ENCODE assay signal across 8 mouse cellular contexts in the genomic region with DNA sequence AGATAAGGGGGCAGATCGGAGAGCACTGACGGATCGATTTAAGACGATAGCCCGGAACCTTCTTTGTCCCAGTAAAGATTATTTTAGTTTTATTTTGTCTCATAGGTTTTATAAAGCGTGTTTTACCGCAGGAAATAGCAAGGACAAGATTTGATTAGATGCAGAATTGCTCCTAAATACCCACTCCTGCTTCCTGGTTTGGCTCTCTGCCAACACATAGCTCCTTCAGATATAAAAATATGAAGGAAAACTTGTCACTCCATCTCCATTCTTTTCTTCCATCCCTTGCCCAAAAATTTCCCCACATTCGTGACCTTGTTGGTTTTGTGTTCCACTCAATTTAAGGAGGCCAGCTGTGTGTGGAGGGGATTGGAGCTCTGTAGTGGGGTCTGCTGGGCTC. TPM values are rescaled to one million over a fixed set of nuclear protein-coding genes. Genes with fewer than 3 reads are reported as not detected.
DNase-seq lines count a peak whose midpoint lies in the region; ATAC-seq and TF ChIP-seq lines count a peak whose summit lies in the region.

No protein-coding gene starts in this region.

- H3K79me2 ChIP-seq in MEL (ENCODE audit: control insufficient read depth, insufficient read depth, low read length, poor library complexity): no peaks in the 10 kb centered on the region; the same call in 1 of the 2 replicates

- TF ChIP-seq RAD21 in MEL (IDR thresholded peaks at IDR 0.05; ENCODE audit: low read depth, low read length): no peak

- 7% methylated on average over 8 of the region's 8 CpGs for WGBS in heart, embryonic 14.5 days
- 3% methylated on average over 8 of the region's 8 CpGs for WGBS in forebrain, embryonic 16.5 days
- WGBS in liver, postnatal 0 days (ENCODE audit: insufficient replicate concordance): 7% methylated on average over 8 of the region's 8 CpGs

- H3K9ac ChIP-seq in heart, embryonic 14.5 days (ENCODE audit: low read length): peak overlapping the region; percentile 55; the same call in 1 of the 2 replicates
- no peak overlapping the region; the same call in 1 of the 2 replicates for H3K9ac ChIP-seq in MEL (ENCODE audit: control insufficient read depth, low read depth, low read length, poor library complexity, severe bottlenecking)
- peak overlapping the region; percentile 74 for H3K9ac ChIP-seq in forebrain, embryonic 16.5 days (replicated peaks; ENCODE audit: low read depth, low read length)
- no peak overlapping the region for H3K9ac ChIP-seq in liver, postnatal 0 days (replicated peaks)

- peak overlapping the region; percentile 60 to 63; a peak in 3 of 4 replicates for H3K4me3 ChIP-seq in heart, embryonic 14.5 days (ENCODE audit: control insufficient read depth in 1 of 2, insufficient read depth in 1 of 2, low read depth in 1 of 2, low read length in 2 of 2)
- peak overlapping the region; percentile 67 to 76; a peak in 3 of 4 replicates for H3K4me3 ChIP-seq in MEL (ENCODE audit: control insufficient read depth in 1 of 2, insufficient read depth in 1 of 2, low read depth in 2 of 2, low read length in 2 of 2)
- H3K4me3 ChIP-seq in forebrain, embryonic 16.5 days (replicated peaks; ENCODE audit: low read length): peak overlapping the region; percentile 71
- peak overlapping the region; percentile 67 for H3K4me3 ChIP-seq in liver, postnatal 0 days (ENCODE audit: low read depth, low read length)

- no peak for TF ChIP-seq EP300 in MEL (IDR thresholded peaks at IDR 0.05; ENCODE audit: low read depth in 1 of 2, low read length in 2 of 2)
- no peak for TF ChIP-seq EP300 in liver, postnatal 0 days (IDR thresholded peaks at IDR 0.05; ENCODE audit: low read depth)

- no peak for TF ChIP-seq CTCF in MEL (IDR thresholded peaks at IDR 0.05 in 2 of 3, conservative IDR thresholded peaks at IDR 0.05 in 1 of 3; ENCODE audit: control insufficient read depth in 1 of 3, insufficient read depth in 1 of 3, low read depth in 2 of 3, low read length in 3 of 3, poor library complexity in 1 of 3, severe bottlenecking in 1 of 3)
- TF ChIP-seq CTCF in liver, postnatal 0 days (IDR thresholded peaks at IDR 0.05; ENCODE audit: low read depth): no peak

- peak overlapping the region; percentile 98 for H3K4me2 ChIP-seq in heart, embryonic 14.5 days (ENCODE audit: low read length)
- H3K4me2 ChIP-seq in forebrain, embryonic 16.5 days (ENCODE audit: low read length): peak overlapping the region; percentile 98
- peak overlapping the region; percentile 99 for H3K4me2 ChIP-seq in liver, postnatal 0 days (ENCODE audit: low read depth, low read length)

- ATAC-seq in heart, embryonic 14.5 days (ENCODE audit: insufficient number of reproducible peaks, insufficient read depth, low FRiP score, low read depth): no peak
- no peak for ATAC-seq in forebrain, embryonic 16.5 days
- no peak for ATAC-seq in liver, postnatal 0 days

- no peaks in the 10 kb centered on the region for H3K9me3 ChIP-seq in heart, embryonic 14.5 days (ENCODE audit: control insufficient read depth, low read length)
- H3K9me3 ChIP-seq in MEL (replicated peaks; ENCODE audit: insufficient read depth, low read length): no peaks in the 10 kb centered on the region
- H3K9me3 ChIP-seq in forebrain, embryonic 16.5 days (ENCODE audit: control insufficient read depth, low read length): no peaks in the 10 kb centered on the region
- no peaks in the 10 kb centered on the region for H3K9me3 ChIP-seq in liver, postnatal 0 days (ENCODE audit: low read length)

- no peak overlapping the region for H3K27ac ChIP-seq in heart, embryonic 14.5 days (replicated peaks in 1 of 2; ENCODE audit: control insufficient read depth in 1 of 2, insufficient read depth in 1 of 2, low read depth in 2 of 2, low read length in 2 of 2)
- no peak overlapping the region for H3K27ac ChIP-seq in MEL (ENCODE audit: control insufficient read depth, low read depth, low read length)
- no peak overlapping the region for H3K27ac ChIP-seq in forebrain, embryonic 16.5 days (ENCODE audit: low read length)
- H3K27ac ChIP-seq in liver, postnatal 0 days (ENCODE audit: low read depth): no peak overlapping the region

- DNase-seq in heart, postnatal 4 days: no peak
- no peak for DNase-seq in MEL (ENCODE audit: low read depth, low spot score)
- DNase-seq in liver, postnatal 0 days: no peak
- DNase-seq in thymus, postnatal 25 days: no peak
- DNase-seq in urinary bladder, postnatal 36 days (ENCODE audit: low spot score in 2 of 2): no peak
- no peak for DNase-seq in frontal cortex, postnatal 10 days (ENCODE audit: low spot score in 2 of 2)

- TF ChIP-seq POLR2A in MEL (IDR thresholded peaks at IDR 0.05; ENCODE audit: control insufficient read depth in 1 of 2, insufficient read depth in 1 of 2, low read depth in 1 of 2, low read length in 2 of 2, poor library complexity in 1 of 2): no peak

- no peaks in the 10 kb centered on the region for H3K36me3 ChIP-seq in heart, embryonic 14.5 days (ENCODE audit: control insufficient read depth, insufficient read depth, low read length)
- peaks cover 0 to 2% of the 10 kb centered on the region in 2 experiments; a peak in 1 of 4 replicates for H3K36me3 ChIP-seq in MEL (ENCODE audit: control insufficient read depth in 1 of 2, insufficient read depth in 2 of 2, low read length in 2 of 2)
- no peaks in the 10 kb centered on the region for H3K36me3 ChIP-seq in forebrain, embryonic 16.5 days (ENCODE audit: control insufficient read depth, insufficient read depth)
- H3K36me3 ChIP-seq in liver, postnatal 0 days (replicated peaks; ENCODE audit: insufficient read depth, low read length): no peaks in the 10 kb centered on the region

- peaks cover 10% of the 10 kb centered on the region for H3K27me3 ChIP-seq in heart, embryonic 14.5 days (ENCODE audit: control insufficient read depth, insufficient read depth, low read length)
- H3K27me3 ChIP-seq in MEL (ENCODE audit: control insufficient read depth in 1 of 2, insufficient read depth in 2 of 2, low read length in 2 of 2): peaks cover 4 to 6% of the 10 kb centered on the region in 2 experiments; a peak in 3 of 4 replicates
- no peaks in the 10 kb centered on the region for H3K27me3 ChIP-seq in forebrain, embryonic 16.5 days (replicated peaks; ENCODE audit: control insufficient read depth, insufficient read depth, low read length)
- H3K27me3 ChIP-seq in liver, postnatal 0 days (ENCODE audit: insufficient read depth, low read length): peaks cover 22% of the 10 kb centered on the region

- peaks cover 0 to 8% of the 10 kb centered on the region in 2 experiments; a peak in 3 of 4 replicates for H3K4me1 ChIP-seq in heart, embryonic 14.5 days (ENCODE audit: control insufficient read depth in 2 of 2, insufficient read depth in 2 of 2, low read length in 2 of 2)
- H3K4me1 ChIP-seq in MEL (ENCODE audit: control insufficient read depth in 1 of 2, insufficient read depth in 2 of 2, low read length in 2 of 2): peaks cover 0 to 12% of the 10 kb centered on the region in 2 experiments; a peak in 2 of 4 replicates
- peaks cover 18% of the 10 kb centered on the region for H3K4me1 ChIP-seq in forebrain, embryonic 16.5 days (replicated peaks; ENCODE audit: control insufficient read depth, insufficient read depth, low read length)
- peaks cover 8% of the 10 kb centered on the region for H3K4me1 ChIP-seq in liver, postnatal 0 days (ENCODE audit: insufficient read depth)

TF ChIP-seq in MEL, 35 proteins besides CTCF, POLR2A, EP300 and RAD21:
- TF ChIP-seq ZC3H11A (IDR thresholded peaks at IDR 0.05; ENCODE audit: low read depth, low read length) (no peak), ELF1 (IDR thresholded peaks at IDR 0.05; ENCODE audit: low read depth, low read length) (no peak), POLR2AphosphoS5 (IDR thresholded peaks at IDR 0.05; ENCODE audit: borderline replicate concordance, low read depth, low read length) (no peak), RCOR1 (IDR thresholded peaks at IDR 0.05; ENCODE audit: low read depth, low read length) (no peak), E2F4 (IDR thresholded peaks at IDR 0.05; ENCODE audit: borderline replicate concordance, low read depth, low read length) (no peak), BHLHE40 (IDR thresholded peaks at IDR 0.05; ENCODE audit: borderline replicate concordance, low read depth, low read length) (no peak), NELFE (IDR thresholded peaks at IDR 0.05; ENCODE audit: low read depth, low read length) (no peak), GATA1 (IDR thresholded peaks at IDR 0.05; ENCODE audit: low read depth, low read length) (no peak), POLR2AphosphoS2 (IDR thresholded peaks at IDR 0.05; ENCODE audit: low read length) (no peak), ZNF384 (IDR thresholded peaks at IDR 0.05; ENCODE audit: low read depth, low read length) (no peak), ZKSCAN1 (IDR thresholded peaks at IDR 0.05; ENCODE audit: low read depth, low read length) (no peak), HCFC1 (IDR thresholded peaks at IDR 0.05; ENCODE audit: low read depth, low read length) (no peak), CHD2 (IDR thresholded peaks at IDR 0.05; ENCODE audit: low read length) (no peak), SIN3A (IDR thresholded peaks at IDR 0.05; ENCODE audit: low read length) (no peak)
TF ChIP-seq in MEL: peak in this region for 0.

RNA-seq across cellular contexts. Expression of a gene that starts 1.2 kb away (rescaled TPM):
- polyA plus RNA-seq in heart, embryonic 14.5 days (2014; fragmentation: Nextera tagmentation; extraction: Ambion mirVana): 1.5 and 1.9 TPM in 2 replicates
- total RNA-seq in heart, postnatal 4 days (2021): 1 to 10 TPM; 1.4 to 1.5 TPM
- total RNA-seq in MEL (2012; rRNA removed): 0.72 and 0.92 TPM in 2 replicates
- 1 to 10 TPM in 1 of 2 experiments, not detected in 1; 1.0 TPM for polyA plus RNA-seq in MEL (2012; ENCODE audit: insufficient read depth in 1 of 2, insufficient read length in 2 of 2, low read depth in 1 of 2, low replicate concordance in 2 of 2, missing spikeins in 1 of 2)
- polyA plus RNA-seq in forebrain, embryonic 16.5 days (2015; fragmentation: Nextera tagmentation; extraction: Ambion mirVana): 38.6 and 40.8 TPM in 2 replicates
- polyA plus RNA-seq in liver, postnatal 0 days (2015; fragmentation: Nextera tagmentation; extraction: Ambion mirVana): 0.26 and 0.28 TPM in 2 replicates

Comparison
In these comparisons a context has a peak if more than half of its experiments do, and no peak if none do; other contexts are left out.
1. H3K9ac ChIP-seq: peak in heart, embryonic 14.5 days (single experiment) and forebrain, embryonic 16.5 days (single experiment); none in MEL (single experiment) and liver, postnatal 0 days (single experiment).
2. RNA of a gene that starts 1.2 kb away (polyA plus RNA-seq): 38.6 to 40.8 TPM in forebrain, embryonic 16.5 days; 1.5 to 1.9 TPM in heart, embryonic 14.5 days, 1.0 TPM in MEL and 0.26 to 0.28 TPM in liver, postnatal 0 days; every median in the first group is over 10 times any median in the second.
3. Peak in every context shown above with its lines, with median percentiles within 50 percentile points of each other: H3K4me2 ChIP-seq and H3K4me3 ChIP-seq.